Mouse (Mus musculus) neutrophil, adult 83 days (primary cell): Measurements from ENCODE around the gene 1700001O22Rik. TPM values are rescaled to one million over a fixed set of nuclear protein-coding genes. Genes with fewer than 3 reads are reported as not detected.

ENCODE experiments used
- total RNA-seq, 2 experiments: library from RNA; stranded (reverse); gene quantifications; one replicate each; pipeline ENCODE4 v1.2.4; 2023

The 1700001O22Rik gene
- not detected for total RNA-seq

GRCm38 (mm10) chr2:30803604-30804003, at the start of gene 1700001O22Rik:
TSS of gene 1700001O22Rik (minus strand) at chr2:30803661.

GRCm38 (mm10) chr2:30834373-30835022, 31.0 kb upstream of the 1700001O22Rik start, which contains the start of gene Prrx2:
TSS of gene Prrx2 (plus strand) at chr2:30834972.

GRCm38 (mm10) chr2:30830283-30830795, 26.9 kb upstream of the 1700001O22Rik start, which contains the start of gene Asb6:
TSS of gene Asb6 (minus strand) at chr2:30830333.

GRCm38 (mm10) chr2:30807648-30808295, 4.3 kb upstream of the 1700001O22Rik start, which contains the start of gene Ntmt1:
TSS of gene Ntmt1 (plus strand) at chr2:30807826.

Other genes starting within 250 kb of the 1700001O22Rik start
- not detected for gene Cstad, start 208.6 kb downstream of the 1700001O22Rik start, total RNA-seq
- 10 to 100 TPM; 10.5 to 10.9 TPM for gene Ntmt1, start 4.2 kb upstream of the 1700001O22Rik start, total RNA-seq
- gene Asb6, start 26.7 kb upstream of the 1700001O22Rik start, total RNA-seq = 10 to 100 TPM; 23.3 to 25.8 TPM
- gene Prrx2, start 31.3 kb upstream of the 1700001O22Rik start, total RNA-seq = not detected
- gene Ptges, start 126.2 kb upstream of the 1700001O22Rik start, total RNA-seq = 10 to 100 TPM; 12.2 to 12.6 TPM
- gene Tor1b, start 149.3 kb upstream of the 1700001O22Rik start, total RNA-seq = 10 to 100 TPM; 36.0 to 40.1 TPM
- 10 to 100 TPM; 70.0 to 78.5 TPM for gene Tor1a, start 164.3 kb upstream of the 1700001O22Rik start, total RNA-seq
- gene BC005624, start 178.5 kb upstream of the 1700001O22Rik start, total RNA-seq = 10 to 100 TPM; 49.6 to 51.3 TPM
- 1 to 10 TPM; 6.3 to 6.7 TPM for gene Usp20, start 178.6 kb upstream of the 1700001O22Rik start, total RNA-seq